Mouse (Mus musculus) ES-E14 (cell line): ENCODE data around the gene Fstl3. TPM values are rescaled to one million over a fixed set of nuclear protein-coding genes. Genes with fewer than 3 reads are reported as not detected.

Experiments used
- DNase-seq: peaks from one replicate; pipeline ENCODE4 v3.0.0-alpha.2; 2013; ENCODE audit warnings: low read depth, low spot score
- H3K27ac ChIP-seq: 2 replicates; pipeline ENCODE4 v1.5.1; 2012; ENCODE audit warnings: low read depth, mild to moderate bottlenecking, low read length, moderate library complexity, mixed read lengths; ENCODE audit not compliant: poor library complexity, insufficient read depth, severe bottlenecking
- H3K36me3 ChIP-seq: 2 replicates; pipeline ENCODE4 v1.6.1; 2012; ENCODE audit warnings: mild to moderate bottlenecking, low read length, moderate library complexity, mixed read lengths; ENCODE audit not compliant: control insufficient read depth, poor library complexity, insufficient read depth, severe bottlenecking
- H3K4me1 ChIP-seq, 2 experiments: fragments of 150-350 bp in 1 of 2; sonication (generic) in 1 of 2; 2 replicates each; pipeline ENCODE4 v1.6.1; 2012; ENCODE audit warnings: low read length in 2 of 2, mild to moderate bottlenecking in 1 of 2, mixed read lengths in 1 of 2; ENCODE audit not compliant: control insufficient read depth in 2 of 2, insufficient read depth in 2 of 2, poor library complexity in 1 of 2
- H3K4me3 ChIP-seq, 2 experiments: fragments of 150-350 bp in 1 of 2; sonication (generic) in 1 of 2; 2 replicates each; pipeline ENCODE4 v1.5.1; 2012; ENCODE audit warnings: low read length in 2 of 2, low read depth in 1 of 2, mild to moderate bottlenecking in 1 of 2, mixed read lengths in 1 of 2; ENCODE audit not compliant: insufficient read depth in 1 of 2, poor library complexity in 1 of 2, severe bottlenecking in 1 of 2
- H3K9ac ChIP-seq: 2 replicates; pipeline ENCODE4 v1.6.1; 2012; ENCODE audit warnings: low read depth, mild to moderate bottlenecking, low read length, mixed read lengths; ENCODE audit not compliant: poor library complexity, insufficient read depth, severe bottlenecking
- H3K9me3 ChIP-seq: fragments of 150-350 bp; sonication (generic); 2 replicates; pipeline ENCODE4 v1.6.1; 2012; ENCODE audit warnings: low read depth, mild to moderate bottlenecking, low read length; ENCODE audit not compliant: control insufficient read depth, insufficient read depth
- CHD2 ChIP-seq: IDR thresholded peaks from 2 replicates; pipeline ENCODE4 v1.6.1; 2014; ENCODE audit warnings: mild to moderate bottlenecking, low read depth, low read length, inconsistent platforms
- HCFC1 ChIP-seq: IDR thresholded peaks from 2 replicates; pipeline ENCODE4 v1.6.1; 2012; ENCODE audit warnings: low read length, inconsistent platforms, borderline replicate concordance; ENCODE audit not compliant: insufficient read depth
- MAFK ChIP-seq: IDR thresholded peaks from 2 replicates; pipeline ENCODE4 v1.6.1; 2014; ENCODE audit warnings: mild to moderate bottlenecking, low read depth, low read length, inconsistent platforms; ENCODE audit not compliant: insufficient read depth
- ZC3H11A ChIP-seq: IDR thresholded peaks from 2 replicates; pipeline ENCODE4 v1.6.1; 2012; ENCODE audit warnings: low read depth, mild to moderate bottlenecking, inconsistent platforms, low read length, borderline replicate concordance
- ZNF384 ChIP-seq: IDR thresholded peaks from 2 replicates; pipeline ENCODE4 v1.6.1; 2012; ENCODE audit warnings: low read depth, low read length, inconsistent platforms
- in situ Hi-C, 2 experiments: fragments of 600-800 bp; cut with MboI; formaldehyde crosslinking; loops; one replicate each; pipeline ENCODE4 v1.15.1; 2025; ENCODE audit warnings: low sequenced_read_pairs in 2 of 2, inconsistent platforms in 1 of 2; ENCODE audit not compliant: unreplicated experiment in 2 of 2
- total RNA-seq: library from RNA; depleted of rRNA; stranded (reverse); fragments of 300-350 nt; gene quantifications from 2 replicates; pipeline ENCODE4 v1.2.3, GENCODE M21; 2012

Fstl3 gene
- total RNA-seq, 1 experiment: 7.1 TPM

DNA sequence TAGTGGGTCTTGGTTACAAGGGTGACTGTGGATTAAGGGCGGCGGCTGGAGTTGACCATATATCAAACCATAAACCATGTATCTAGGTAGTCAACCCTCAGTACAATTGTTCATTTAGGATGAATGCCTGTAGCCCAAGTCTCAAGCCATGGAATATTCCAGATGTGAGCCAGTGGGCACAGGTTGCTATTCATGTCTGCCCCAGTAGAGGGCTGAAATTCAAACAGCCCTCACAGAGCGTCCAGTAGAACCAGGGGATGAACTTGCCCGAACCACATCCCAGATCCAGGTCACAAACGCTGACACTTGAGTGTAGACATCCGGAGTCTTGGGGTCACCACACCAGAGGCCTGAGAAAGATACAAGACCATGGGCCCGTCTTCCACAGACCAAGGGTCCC is 6.0 kb downstream of the Fstl3 start:
- in situ Hi-C loops: no loop called here
- no peaks in the 10 kb centered on the region for H3K36me3 ChIP-seq
- no peak overlapping the region for H3K9ac ChIP-seq
- no peak overlapping the region for H3K27ac ChIP-seq
- H3K9me3 ChIP-seq: no peaks in the 10 kb centered on the region
- H3K4me1 ChIP-seq: peaks cover 0 to 18% of the 10 kb centered on the region in 2 experiments; a peak in 2 of 4 replicates
- H3K4me3 ChIP-seq: no peak overlapping the region
- TF ChIP-seq CHD2: no peak
- no peak for DNase-seq

DNA sequence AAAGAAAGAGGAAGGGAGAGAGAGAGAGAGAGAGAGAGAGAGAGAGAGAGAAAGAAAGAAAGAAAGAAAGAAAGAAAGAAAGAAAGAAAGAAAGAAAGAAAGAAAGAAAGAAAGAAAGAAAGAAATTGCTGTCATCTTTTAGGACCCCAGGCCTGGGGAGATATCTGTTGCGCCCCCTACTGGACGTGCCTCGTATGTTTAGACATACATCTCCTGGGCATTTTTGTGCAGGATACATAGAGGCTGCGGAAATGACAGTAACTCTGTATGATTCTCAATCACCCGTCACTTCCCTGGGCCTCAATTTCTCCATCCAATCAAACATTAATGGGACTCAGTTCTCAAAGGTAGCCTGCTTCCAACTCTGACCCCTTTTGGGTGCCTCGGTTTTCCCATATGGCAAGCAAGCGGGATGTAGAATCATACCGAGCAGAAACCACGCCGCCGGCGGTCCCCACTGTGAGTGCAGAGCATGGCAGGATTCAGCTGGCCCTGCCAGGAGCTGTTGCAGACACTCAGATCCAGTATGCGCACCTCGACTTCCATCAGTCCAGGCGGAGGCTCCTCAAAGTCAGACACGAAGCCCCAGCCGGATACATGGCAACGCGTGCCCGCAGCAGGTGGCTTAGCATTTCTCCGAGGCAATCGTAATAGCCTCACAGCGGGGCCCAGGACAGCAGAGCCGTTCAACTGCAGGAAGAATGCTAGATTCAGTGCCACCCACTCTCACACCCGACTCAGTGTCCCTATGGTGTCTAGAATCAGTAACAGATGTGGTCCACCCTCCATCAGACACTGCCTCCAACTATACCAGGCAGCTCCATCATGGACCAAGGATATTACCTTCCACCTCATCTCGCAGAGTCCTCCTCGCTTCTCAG is 7.1 kb downstream of the Fstl3 start:
- peak overlapping the region; percentile 56 for H3K9ac ChIP-seq
- H3K4me1 ChIP-seq: peaks cover 0 to 16% of the 10 kb centered on the region in 2 experiments; a peak in 2 of 4 replicates
- in situ Hi-C loops: no loop called here
- H3K9me3 ChIP-seq: no peaks in the 10 kb centered on the region
- no peak overlapping the region for H3K27ac ChIP-seq
- peak; percentile 81 for DNase-seq
- no peaks in the 10 kb centered on the region for H3K36me3 ChIP-seq
- TF ChIP-seq HCFC1: no peak
- no peak for TF ChIP-seq CHD2
- TF ChIP-seq ZC3H11A: no peak
- TF ChIP-seq ZNF384: no peak
- TF ChIP-seq MAFK: no peak
- peak overlapping the region in 1 of 2 experiments; percentile 48; a peak in 2 of 4 replicates for H3K4me3 ChIP-seq

DNA sequence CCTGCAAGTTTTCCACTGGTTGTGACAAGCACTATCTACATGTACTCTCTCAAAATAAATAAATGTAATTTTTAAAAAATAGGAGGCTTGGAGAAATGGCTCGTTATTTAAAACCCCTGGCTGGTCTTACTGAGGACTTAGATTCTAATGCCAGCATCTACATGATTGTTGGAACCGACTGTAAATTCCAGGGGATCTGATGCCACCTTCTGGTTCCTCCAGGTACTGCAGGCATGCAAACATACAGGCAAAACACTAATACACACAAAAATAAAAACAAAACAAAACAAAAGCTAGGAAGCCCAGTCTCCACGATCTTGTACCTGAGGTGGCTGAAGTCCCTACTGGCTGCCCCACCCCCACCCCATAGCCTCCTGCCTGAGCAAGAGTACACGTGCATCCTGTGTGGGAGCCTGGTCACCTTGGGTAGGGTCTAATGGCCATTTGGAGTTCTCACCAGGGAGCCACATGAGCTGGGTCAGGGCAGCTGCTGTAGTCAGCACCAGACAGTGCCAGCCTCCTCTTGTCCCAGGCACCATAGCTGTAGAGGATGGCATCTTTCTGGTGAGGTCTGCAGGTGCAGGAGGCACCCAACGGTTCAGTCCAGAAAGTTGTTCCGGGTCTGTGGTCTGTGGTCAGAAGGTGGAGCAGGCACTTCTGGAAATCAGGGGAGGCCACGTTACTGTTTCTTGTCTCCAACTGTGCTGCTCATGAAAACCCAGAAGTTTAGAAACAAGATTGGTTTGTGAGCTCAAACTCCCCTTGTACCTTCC is 11.5 kb downstream of the Fstl3 start:
- Histone ChIP-seq H3K9me3 (no peaks in the 10 kb centered on the region), H3K36me3 (no peaks in the 10 kb centered on the region), H3K9ac (no peak overlapping the region), H3K4me3 (no peak overlapping the region), H3K4me1 (peaks cover 0 to 7% of the 10 kb centered on the region in 2 experiments; a peak in 2 of 4 replicates), H3K27ac (0 out of 2 replicates have a peak overlapping the region, but pooled peaks have one; percentile 2)
- no peak for DNase-seq
- TF ChIP-seq CHD2 (no peak), ZC3H11A (0 out of 2 replicates have a peak, but pooled peaks have one; percentile 18)
- in situ Hi-C loops: no loop called here

DNA sequence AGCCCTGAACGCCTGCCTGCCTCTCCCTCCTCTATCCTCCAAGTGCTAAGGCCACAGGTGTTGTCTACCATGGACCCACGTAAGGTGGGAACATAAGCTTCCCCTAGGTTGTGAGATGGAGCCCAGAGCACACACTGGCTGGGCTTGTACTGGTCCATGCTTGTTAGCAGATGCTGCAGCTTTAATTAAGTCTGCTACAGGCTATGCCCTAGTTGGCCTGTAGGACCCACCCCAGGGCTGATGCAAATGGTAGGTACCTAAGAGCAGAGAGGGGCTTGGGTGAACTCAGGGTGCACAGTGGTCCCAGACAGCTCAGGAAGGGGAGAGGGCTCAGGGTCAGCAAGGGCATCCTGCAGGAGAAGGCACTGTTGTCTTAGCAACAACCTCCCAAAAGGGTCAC is 12.5 kb downstream of the Fstl3 start:
- Histone ChIP-seq H3K27ac (no peak overlapping the region), H3K9me3 (no peaks in the 10 kb centered on the region), H3K4me3 (no peak overlapping the region), H3K36me3 (no peaks in the 10 kb centered on the region), H3K9ac (no peak overlapping the region), H3K4me1 (peaks cover 2 to 5% of the 10 kb centered on the region in 2 experiments; a peak in 3 of 4 replicates)
- DNase-seq: no peak
- in situ Hi-C loops: no loop called here
- TF ChIP-seq HCFC1 (no peak), CHD2 (no peak), MAFK (no peak), ZC3H11A (no peak), ZNF384 (no peak)
